Mouse (Mus musculus) liver, embryonic 15.5 days (tissue): ENCODE measurements around the gene Eed. TPM values are rescaled to one million over a fixed set of nuclear protein-coding genes. Genes with fewer than 3 reads are reported as not detected.

Experiments used
- ATAC-seq: fragments of 200-750 bp; cut with Nextera tagmentation; 2 replicates; pipeline ENCODE4 v1.8.0; 2017; ENCODE audit warnings: moderate number of reproducible peaks, mild to moderate bottlenecking, moderate library complexity; ENCODE audit not compliant: insufficient read depth
- H3K27ac ChIP-seq: fragments of 300-500 bp; sonication (generic); replicated peaks from 2 replicates; pipeline ENCODE4 v1.5.1; 2015; ENCODE audit warnings: mild to moderate bottlenecking, inconsistent platforms
- H3K27me3 ChIP-seq: fragments of 300-500 bp; sonication (generic); 2 replicates; pipeline ENCODE4 v1.6.1; 2015; ENCODE audit warnings: mild to moderate bottlenecking, inconsistent platforms
- H3K36me3 ChIP-seq: fragments of 300-500 bp; sonication (generic); replicated peaks from 2 replicates; pipeline ENCODE4 v1.6.1; 2015; ENCODE audit warnings: moderate library complexity, mild to moderate bottlenecking, inconsistent platforms
- H3K4me1 ChIP-seq: fragments of 300-500 bp; sonication (generic); replicated peaks from 2 replicates; pipeline ENCODE4 v1.6.1; 2015; ENCODE audit warnings: inconsistent platforms
- H3K4me2 ChIP-seq: fragments of 300-500 bp; sonication (generic); 2 replicates; pipeline ENCODE4 v1.6.1; 2015; ENCODE audit warnings: moderate library complexity, mild to moderate bottlenecking, inconsistent platforms
- H3K4me3 ChIP-seq: fragments of 300-500 bp; sonication (generic); replicated peaks from 2 replicates; pipeline ENCODE4 v1.5.1; 2015; ENCODE audit warnings: mild to moderate bottlenecking, inconsistent platforms
- H3K9ac ChIP-seq: fragments of 300-500 bp; sonication (generic); 2 replicates; pipeline ENCODE4 v1.6.1; 2015; ENCODE audit warnings: moderate library complexity, mild to moderate bottlenecking, inconsistent platforms
- H3K9me3 ChIP-seq: fragments of 300-500 bp; sonication (generic); replicated peaks from 2 replicates; pipeline ENCODE4 v1.6.1; 2016; ENCODE audit warnings: inconsistent platforms
- WGBS: fragments of 180-500 bp; shearing (Covaris S2); methylation state at CpG from one replicate; pipeline ENCODE4 v1.1.7; 2015; ENCODE audit warnings: mixed read lengths; ENCODE audit not compliant: insufficient replicate concordance; 5-methylcytosine and 5-hydroxymethylcytosine counted together
- polyA plus RNA-seq: library from polyadenylated mRNA; unstranded; fragments of >200 nt; fragmentation: Nextera tagmentation; extraction: Ambion mirVana; gene quantifications from 2 replicates; pipeline ENCODE4 v1.2.1, GENCODE M21; 2015

Gene Eed
- polyA plus RNA-seq, 1 experiment from 2014 or later, result 31.8 TPM

GRCm38 (mm10) chr7:89940571-89941463 lies 40.0 kb downstream of the Eed start, which contains the start of gene Hikeshi:
Gene Hikeshi, minus strand, starts transcription at chr7:89941204.
- peaks cover 24% of the 10 kb centered on the region for H3K4me1 ChIP-seq
- no peaks in the 10 kb centered on the region for H3K27me3 ChIP-seq
- H3K9me3 ChIP-seq, result no peaks in the 10 kb centered on the region
- H3K27ac ChIP-seq, result peak within 1 kb of the TSS; percentile 74
- peak within 1 kb of the TSS; percentile 75 for H3K9ac ChIP-seq
- under 1% methylated on average over 45 of the region's 45 CpGs for WGBS
- peak; percentile 100 for ATAC-seq
- peak within 1 kb of the TSS; percentile 85 for H3K4me3 ChIP-seq
- no peaks in the 10 kb centered on the region for H3K36me3 ChIP-seq
- peak within 1 kb of the TSS; percentile 82 for H3K4me2 ChIP-seq

- 44% methylated on average over 15 of the region's 15 CpGs for WGBS
- peaks cover 24% of the 10 kb centered on the region for H3K4me1 ChIP-seq
- no peaks in the 10 kb centered on the region for H3K27me3 ChIP-seq
- H3K27ac ChIP-seq, result no peak overlapping the region
- H3K9me3 ChIP-seq, result no peaks in the 10 kb centered on the region
- peak overlapping the region; percentile 82 for H3K4me2 ChIP-seq
- peak overlapping the region; percentile 85 for H3K4me3 ChIP-seq
- ATAC-seq, result no peak
- H3K9ac ChIP-seq, result peak overlapping the region; percentile 75
- no peaks in the 10 kb centered on the region for H3K36me3 ChIP-seq
These were observed 41.1 kb downstream of the Eed start for GRCm38 (mm10) chr7:89939497-89940353.

- no peak overlapping the region for H3K9ac ChIP-seq
- H3K9me3 ChIP-seq, result no peaks in the 10 kb centered on the region
- ATAC-seq, result no peak
- H3K27ac ChIP-seq, result no peak overlapping the region
- H3K27me3 ChIP-seq, result no peaks in the 10 kb centered on the region
- WGBS, result 89% methylated on average over 15 of the region's 15 CpGs
- H3K4me2 ChIP-seq, result no peak overlapping the region
- no peaks in the 10 kb centered on the region for H3K4me1 ChIP-seq
- H3K36me3 ChIP-seq, result peaks cover 18% of the 10 kb centered on the region
- H3K4me3 ChIP-seq, result no peak overlapping the region
These were observed 57.2 kb downstream of the Eed start for GRCm38 (mm10) chr7:89923441-89924180.

- Histone ChIP-seq H3K36me3 (peaks cover 16% of the 10 kb centered on the region), H3K9ac (no peak overlapping the region), H3K4me2 (no peak overlapping the region), H3K4me3 (no peak overlapping the region), H3K9me3 (no peaks in the 10 kb centered on the region), H3K4me1 (no peaks in the 10 kb centered on the region), H3K27ac (no peak overlapping the region), H3K27me3 (no peaks in the 10 kb centered on the region)
- ATAC-seq, result no peak
- WGBS, result 83% methylated on average over 4 of the region's 4 CpGs
These were observed 63.0 kb downstream of the Eed start for GRCm38 (mm10) chr7:89917776-89918175.

GRCm38 (mm10) chr7:89916711-89917110 lies 64.1 kb downstream of the Eed start:
- WGBS, result 89% methylated on average over 5 of the region's 5 CpGs
- Histone ChIP-seq H3K4me2 (no peak overlapping the region), H3K27me3 (no peaks in the 10 kb centered on the region), H3K9me3 (no peaks in the 10 kb centered on the region), H3K4me1 (no peaks in the 10 kb centered on the region), H3K9ac (no peak overlapping the region), H3K27ac (no peak overlapping the region), H3K4me3 (no peak overlapping the region), H3K36me3 (peaks cover 16% of the 10 kb centered on the region)
- ATAC-seq, result no peak

- Histone ChIP-seq H3K27me3 (no peaks in the 10 kb centered on the region), H3K27ac (no peak overlapping the region), H3K36me3 (peaks cover 4% of the 10 kb centered on the region), H3K4me3 (no peak overlapping the region), H3K4me2 (no peak overlapping the region), H3K4me1 (no peaks in the 10 kb centered on the region), H3K9ac (no peak overlapping the region), H3K9me3 (no peaks in the 10 kb centered on the region)
- 60% methylated on average over 3 of the region's 3 CpGs for WGBS
- ATAC-seq, result no peak
These were observed 67.2 kb downstream of the Eed start for GRCm38 (mm10) chr7:89913432-89914158.

GRCm38 (mm10) chr7:89912356-89912755 lies 68.4 kb downstream of the Eed start:
- no peak overlapping the region for H3K9ac ChIP-seq
- H3K4me2 ChIP-seq, result no peak overlapping the region
- no peak overlapping the region for H3K27ac ChIP-seq
- ATAC-seq, result no peak
- no peaks in the 10 kb centered on the region for H3K4me1 ChIP-seq
- no peaks in the 10 kb centered on the region; the same call in 1 of the 2 replicates for H3K36me3 ChIP-seq
- 74% methylated on average over 3 of the region's 3 CpGs for WGBS
- no peaks in the 10 kb centered on the region for H3K9me3 ChIP-seq
- no peak overlapping the region for H3K4me3 ChIP-seq
- H3K27me3 ChIP-seq, result no peaks in the 10 kb centered on the region

- 61% methylated on average over 4 of the region's 4 CpGs for WGBS
- peaks cover 5% of the 10 kb centered on the region; the same call in 1 of the 2 replicates for H3K4me1 ChIP-seq
- H3K4me2 ChIP-seq, result no peak overlapping the region
- H3K27ac ChIP-seq, result no peak overlapping the region
- no peak for ATAC-seq
- no peak overlapping the region for H3K4me3 ChIP-seq
- no peaks in the 10 kb centered on the region for H3K9me3 ChIP-seq
- no peaks in the 10 kb centered on the region for H3K36me3 ChIP-seq
- H3K9ac ChIP-seq, result no peak overlapping the region
- no peaks in the 10 kb centered on the region for H3K27me3 ChIP-seq
These were observed 71.1 kb downstream of the Eed start for GRCm38 (mm10) chr7:89909711-89910110.

- no peaks in the 10 kb centered on the region for H3K9me3 ChIP-seq
- H3K27me3 ChIP-seq, result no peaks in the 10 kb centered on the region
- peaks cover 5% of the 10 kb centered on the region; the same call in 1 of the 2 replicates for H3K4me1 ChIP-seq
- no peak for ATAC-seq
- no peak overlapping the region for H3K4me2 ChIP-seq
- 65% methylated on average over 20 of the region's 20 CpGs for WGBS
- no peak overlapping the region for H3K9ac ChIP-seq
- no peak overlapping the region for H3K4me3 ChIP-seq
- no peak overlapping the region for H3K27ac ChIP-seq
- H3K36me3 ChIP-seq, result no peaks in the 10 kb centered on the region
These were observed 71.7 kb downstream of the Eed start for GRCm38 (mm10) chr7:89908899-89909621.

GRCm38 (mm10) chr7:89908421-89908820 lies 72.4 kb downstream of the Eed start:
- no peak overlapping the region for H3K4me3 ChIP-seq

More at GRCm38 (mm10) chr7:89908421-89908820, 72.4 kb downstream of the Eed start:
- no peak overlapping the region for H3K27ac ChIP-seq
- no peaks in the 10 kb centered on the region for H3K36me3 ChIP-seq
- WGBS, result 51% methylated on average over 7 of the region's 7 CpGs
- no peak overlapping the region for H3K9ac ChIP-seq
- peaks cover 5% of the 10 kb centered on the region; the same call in 1 of the 2 replicates for H3K4me1 ChIP-seq
- H3K9me3 ChIP-seq, result no peaks in the 10 kb centered on the region
- no peak for ATAC-seq
- H3K27me3 ChIP-seq, result no peaks in the 10 kb centered on the region; the same call in 1 of the 2 replicates
- H3K4me2 ChIP-seq, result no peak overlapping the region
